Mouse (Mus musculus): ENCODE data around the gene Arhgap35. TPM values are rescaled to one million over a fixed set of nuclear protein-coding genes. Genes with fewer than 3 reads are reported as not detected.

Gene Arhgap35
- polyA plus RNA-seq, 1 experiment from 2014 or later: 35.1 TPM

DNA sequence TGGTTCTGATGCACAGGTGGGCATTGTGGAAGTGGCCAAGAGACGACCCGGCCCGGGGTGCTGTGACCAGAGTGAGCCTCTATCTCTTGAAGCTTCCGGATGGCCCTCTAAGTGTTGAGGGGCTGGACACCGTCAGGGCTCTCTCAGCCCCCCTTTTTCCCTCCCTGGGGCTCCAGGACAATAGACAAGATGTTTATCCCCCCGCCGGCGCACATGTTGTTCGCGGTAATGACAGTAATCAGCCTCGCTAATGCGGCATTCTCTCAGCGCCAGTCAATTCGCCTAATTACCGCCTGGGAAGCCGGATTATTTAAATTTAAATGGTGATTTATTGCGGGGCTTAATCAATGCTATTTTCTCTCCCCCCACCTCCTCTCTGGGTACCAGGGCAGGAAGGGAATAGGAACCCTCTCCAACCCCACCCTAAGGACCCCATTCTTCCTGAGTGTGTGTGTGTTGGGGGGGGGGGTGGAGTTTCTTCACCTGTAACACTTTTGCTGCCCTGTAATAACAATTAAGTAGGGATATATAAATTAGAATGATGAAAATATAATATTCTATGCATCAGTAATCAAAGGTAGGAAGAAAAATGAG, 142.6 kb downstream of the Arhgap35 start:
- no peak overlapping the region for H3K4me3 ChIP-seq
- H3K4me1 ChIP-seq: peaks cover 38% of the 10 kb centered on the region
- H3K9me3 ChIP-seq (replicated peaks): no peaks in the 10 kb centered on the region

DNA sequence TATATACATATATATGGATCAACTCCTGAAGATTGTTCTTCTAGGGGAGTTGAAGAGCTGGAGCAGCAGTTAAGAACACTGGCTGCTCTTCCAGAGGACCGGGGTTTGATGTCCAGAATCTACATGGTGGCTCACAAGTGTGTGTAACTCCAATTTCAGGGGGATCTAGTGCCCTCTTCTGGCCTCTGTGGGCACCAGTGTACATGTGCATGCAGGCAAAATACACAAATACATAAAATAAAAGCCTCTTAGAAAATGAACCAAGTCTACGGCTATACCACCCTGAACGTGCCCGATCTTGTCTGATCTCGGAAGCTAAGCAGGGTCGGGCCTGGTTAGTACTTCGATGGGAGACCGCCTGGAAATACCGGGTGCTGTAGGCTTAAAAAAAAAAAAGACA, 143.2 kb downstream of the Arhgap35 start:
- Histone ChIP-seq H3K36me3 (no peaks in the 10 kb centered on the region), H3K4me1 (peaks cover 36% of the 10 kb centered on the region), H3K9me3 (replicated peaks) (no peaks in the 10 kb centered on the region), H3K27me3 (ENCODE audit: low read depth, poor library complexity, severe bottlenecking) (peaks cover 86% of the 10 kb centered on the region), H3K4me3 (no peak overlapping the region), H3K27ac (no peak overlapping the region)
- 44% methylated on average over 9 of the region's 9 CpGs for whole genome bisulfite sequencing
- no peak for DNase-seq (ENCODE audit: low spot score)

More for the DNA sequence above, 142.6 kb downstream of the Arhgap35 start:
- DNase-seq (ENCODE audit: low spot score): no peak
- WGBS: 7% methylated on average over 17 of the region's 17 CpGs
- H3K36me3 ChIP-seq: no peaks in the 10 kb centered on the region
- H3K27ac ChIP-seq: no peak overlapping the region
- peaks cover 92% of the 10 kb centered on the region for H3K27me3 ChIP-seq (ENCODE audit: low read depth, poor library complexity, severe bottlenecking)

DNA sequence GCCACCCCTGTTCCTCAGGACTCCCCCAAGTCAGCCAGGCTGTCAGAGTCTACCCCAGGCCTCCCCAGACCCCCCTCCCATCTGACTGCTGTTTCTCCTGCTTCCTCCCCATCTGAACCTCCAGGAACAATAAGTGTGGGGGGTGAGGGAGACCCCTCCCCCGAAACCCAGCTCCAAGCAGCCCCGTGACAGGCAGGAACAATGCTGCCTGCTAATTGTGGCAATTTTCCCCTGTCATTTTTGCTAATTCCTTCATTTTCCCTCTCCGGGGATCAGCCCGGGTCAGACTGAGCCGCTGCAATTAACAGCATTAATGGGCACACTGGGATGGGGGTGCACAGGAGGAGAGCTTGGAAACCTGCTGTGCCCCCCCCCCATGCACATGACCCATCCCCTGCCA, 146.7 kb downstream of the Arhgap35 start:
- peaks cover 51% of the 10 kb centered on the region for H3K27me3 ChIP-seq (ENCODE audit: low read depth, poor library complexity, severe bottlenecking)
- WGBS: 36% methylated on average over 5 of the region's 5 CpGs

DNA sequence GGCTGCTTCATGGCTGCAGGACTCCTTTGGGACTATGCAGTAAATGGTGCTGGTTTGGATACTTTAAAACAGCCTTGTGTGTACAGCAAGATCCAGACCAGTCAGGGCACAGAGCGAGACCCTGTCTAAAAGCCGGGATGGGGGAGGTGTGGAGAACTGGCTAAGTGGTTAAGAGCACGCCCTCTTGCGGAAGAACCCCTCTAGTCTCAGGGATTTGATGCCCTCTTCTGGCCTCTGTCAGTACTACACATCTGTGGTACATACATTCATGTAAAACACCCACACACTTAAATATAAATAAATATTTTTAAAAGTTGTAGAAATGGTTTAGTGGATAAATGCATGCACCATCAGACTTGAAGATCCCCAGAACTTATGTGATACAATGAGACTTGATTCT, 148.2 kb downstream of the Arhgap35 start:
- H3K27ac ChIP-seq: no peak overlapping the region
- H3K36me3 ChIP-seq: no peaks in the 10 kb centered on the region
- no peaks in the 10 kb centered on the region for H3K9me3 ChIP-seq (replicated peaks)
- peaks cover 9% of the 10 kb centered on the region for H3K4me1 ChIP-seq
- no peak for DNase-seq (ENCODE audit: low spot score)
- peaks cover 45% of the 10 kb centered on the region for H3K27me3 ChIP-seq (ENCODE audit: low read depth, poor library complexity, severe bottlenecking)
- no peak overlapping the region for H3K4me3 ChIP-seq
- WGBS: 74% methylated on average over 4 of the region's 4 CpGs

More for the DNA sequence above, 146.7 kb downstream of the Arhgap35 start:
- no peaks in the 10 kb centered on the region for H3K36me3 ChIP-seq
- no peak overlapping the region for H3K4me3 ChIP-seq
- H3K27ac ChIP-seq: no peak overlapping the region
- H3K9me3 ChIP-seq (replicated peaks): no peaks in the 10 kb centered on the region
- DNase-seq (ENCODE audit: low spot score): no peak
- peaks cover 10% of the 10 kb centered on the region for H3K4me1 ChIP-seq

DNA sequence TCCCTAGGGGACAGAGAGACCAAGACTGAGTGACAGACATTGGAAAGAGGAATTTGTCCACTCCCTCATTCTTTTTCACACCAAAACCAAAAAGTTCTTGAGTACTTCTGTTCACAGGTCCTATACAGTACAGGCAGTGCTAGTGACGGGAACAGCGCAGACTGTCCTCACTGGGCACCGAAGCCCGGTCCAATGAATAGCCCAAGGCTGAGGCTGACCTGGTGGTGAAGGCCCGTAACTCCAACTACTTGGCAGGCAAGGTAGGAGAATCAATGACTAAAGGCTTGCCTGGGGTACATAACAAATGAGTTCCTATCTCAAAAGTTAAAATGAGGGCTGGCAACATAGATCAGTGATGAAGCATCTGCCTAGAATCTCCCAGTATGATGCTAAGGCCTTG, 149.2 kb downstream of the Arhgap35 start:
- Histone ChIP-seq H3K4me3 (no peak overlapping the region), H3K4me1 (peaks cover 9% of the 10 kb centered on the region), H3K27me3 (ENCODE audit: low read depth, poor library complexity, severe bottlenecking) (peaks cover 45% of the 10 kb centered on the region), H3K36me3 (no peaks in the 10 kb centered on the region), H3K9me3 (replicated peaks) (no peaks in the 10 kb centered on the region), H3K27ac (no peak overlapping the region)
- DNase-seq (ENCODE audit: low spot score): no peak
- 92% methylated on average over 5 of the region's 5 CpGs for WGBS

DNA sequence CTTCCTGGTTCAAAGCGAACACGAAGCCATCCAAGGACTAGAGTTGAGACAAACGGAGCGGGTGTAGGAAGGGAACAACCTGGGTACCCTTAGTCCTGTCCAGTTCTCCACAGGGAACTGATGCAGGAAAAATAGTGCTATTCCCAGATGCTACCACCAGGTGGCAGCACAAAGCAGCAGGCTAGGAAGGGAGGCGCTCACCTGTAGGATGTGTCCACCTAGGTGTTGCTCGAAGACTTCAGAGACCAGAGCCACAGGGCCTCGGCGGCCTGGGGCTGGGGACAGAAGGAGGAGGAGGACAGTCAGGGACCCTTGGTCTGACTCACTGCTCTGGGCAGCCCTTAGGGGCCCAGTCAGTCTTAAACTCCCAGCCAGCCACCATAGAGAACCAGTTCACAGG, 149.6 kb downstream of the Arhgap35 start:
- peak; percentile 84 for DNase-seq (ENCODE audit: low spot score)
- Histone ChIP-seq H3K27me3 (ENCODE audit: low read depth, poor library complexity, severe bottlenecking) (peaks cover 42% of the 10 kb centered on the region), H3K9me3 (replicated peaks) (no peaks in the 10 kb centered on the region), H3K36me3 (no peaks in the 10 kb centered on the region), H3K27ac (no peak overlapping the region), H3K4me3 (no peak overlapping the region), H3K4me1 (peaks cover 9% of the 10 kb centered on the region)
- 16% methylated on average over 8 of the region's 8 CpGs for WGBS

DNA sequence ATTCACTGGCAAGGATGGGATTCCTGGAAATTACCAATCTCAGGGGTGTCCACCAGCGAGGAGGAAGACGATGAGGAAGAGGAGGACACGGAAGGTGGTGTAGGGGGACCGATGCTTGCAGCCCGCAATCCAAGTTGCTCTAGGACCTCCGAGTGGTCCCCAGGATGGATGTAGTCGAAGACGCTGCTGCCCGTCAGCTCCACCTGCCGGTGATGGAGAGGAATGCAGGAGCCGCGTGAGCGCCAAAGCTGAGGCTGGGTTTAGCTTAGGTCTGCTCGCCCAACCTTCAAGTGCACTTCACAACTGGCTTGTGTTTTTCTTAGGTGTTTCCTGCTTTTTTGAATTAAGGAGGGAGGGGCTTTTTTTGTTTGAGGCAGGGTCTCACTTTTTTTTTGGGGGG, 151.6 kb downstream of the Arhgap35 start:
- peak; percentile 91 for DNase-seq (ENCODE audit: low spot score)
- no peak overlapping the region for H3K4me3 ChIP-seq
- peaks cover 8% of the 10 kb centered on the region for H3K4me1 ChIP-seq
- 4% methylated on average over 14 of the region's 14 CpGs for WGBS
- peaks cover 26% of the 10 kb centered on the region for H3K27me3 ChIP-seq (ENCODE audit: low read depth, poor library complexity, severe bottlenecking)
- H3K27ac ChIP-seq: no peak overlapping the region
- H3K36me3 ChIP-seq: peaks cover 3% of the 10 kb centered on the region; the same call in 1 of the 2 replicates
- no peaks in the 10 kb centered on the region for H3K9me3 ChIP-seq (replicated peaks)

DNA sequence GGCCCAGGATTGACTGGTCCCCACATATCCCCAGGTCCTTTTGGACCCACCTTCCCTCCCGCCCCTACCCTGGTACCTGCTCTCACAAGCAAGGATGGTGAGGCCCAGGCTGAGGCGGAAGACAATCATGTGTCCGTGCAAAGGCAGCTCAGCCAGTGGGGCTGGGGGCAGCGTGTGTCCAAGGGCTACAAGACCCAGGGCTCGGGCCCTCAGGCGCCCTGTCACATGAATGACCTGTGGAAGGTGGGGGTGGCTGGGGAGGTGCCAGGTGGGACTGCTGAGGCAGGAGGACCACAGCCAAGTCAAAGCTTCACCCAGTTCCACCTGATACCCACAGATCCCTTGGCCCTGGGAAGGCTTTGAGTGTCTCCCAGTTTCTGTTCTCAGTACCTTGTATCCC, 153.1 kb downstream of the Arhgap35 start:
- Histone ChIP-seq H3K9me3 (replicated peaks) (no peaks in the 10 kb centered on the region), H3K4me3 (no peak overlapping the region), H3K36me3 (peaks cover 11% of the 10 kb centered on the region), H3K27ac (0 out of 2 replicates have a peak overlapping the region, but pooled peaks have one; percentile 19), H3K4me1 (0 out of 2 replicates have a peak, but pooled peaks cover 2% of the 10 kb centered on the region), H3K27me3 (ENCODE audit: low read depth, poor library complexity, severe bottlenecking) (peaks cover 21% of the 10 kb centered on the region)
- WGBS: 82% methylated on average over 6 of the region's 6 CpGs
- DNase-seq (ENCODE audit: low spot score): no peak

DNA sequence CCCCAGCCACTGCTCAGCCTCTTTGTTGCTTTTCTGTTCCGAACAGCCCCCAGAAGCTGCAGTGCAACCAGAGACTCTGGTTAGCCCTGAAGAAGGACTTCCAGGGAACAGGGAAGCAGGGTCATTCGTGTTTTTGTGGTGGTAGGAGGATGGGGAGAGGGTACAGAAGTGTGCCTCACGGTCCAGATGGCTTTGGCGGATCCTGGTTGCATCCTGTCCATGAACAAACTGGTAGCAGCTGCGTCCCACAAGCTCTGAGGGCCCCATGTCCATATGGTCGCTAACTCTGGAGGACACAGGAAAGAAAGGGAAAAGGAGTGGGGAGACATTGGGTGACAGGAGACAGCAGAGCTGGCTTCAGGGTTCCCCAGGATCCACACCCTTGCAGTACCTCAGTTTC, 153.6 kb downstream of the Arhgap35 start:
- 74% methylated on average over 6 of the region's 6 CpGs for WGBS
- H3K4me1 ChIP-seq: 0 out of 2 replicates have a peak, but pooled peaks cover 2% of the 10 kb centered on the region
- H3K9me3 ChIP-seq (replicated peaks): no peaks in the 10 kb centered on the region
- H3K4me3 ChIP-seq: no peak overlapping the region
- H3K27ac ChIP-seq: no peak overlapping the region
- no peak for DNase-seq (ENCODE audit: low spot score)
- peaks cover 16% of the 10 kb centered on the region for H3K36me3 ChIP-seq
- peaks cover 21% of the 10 kb centered on the region for H3K27me3 ChIP-seq (ENCODE audit: low read depth, poor library complexity, severe bottlenecking)

DNA sequence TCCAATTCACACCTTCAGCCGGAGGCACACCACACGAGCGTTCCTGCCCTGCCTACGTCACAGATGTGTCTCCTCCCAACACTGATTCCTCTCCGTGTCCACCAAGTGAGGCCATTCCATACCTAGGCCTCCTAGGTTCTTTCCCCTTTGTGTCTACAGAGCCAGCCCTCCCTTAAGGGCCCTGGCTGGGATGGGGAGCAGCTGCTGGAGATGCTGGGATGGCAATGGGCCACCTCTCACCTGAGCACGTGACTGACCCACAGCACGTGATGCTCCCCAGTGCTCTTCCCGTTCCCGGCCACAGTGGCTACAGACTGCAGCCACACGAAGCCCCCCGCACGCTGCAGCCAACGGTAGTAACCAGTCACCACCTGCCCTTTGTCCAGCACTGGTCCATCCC, 154.2 kb downstream of the Arhgap35 start:
- Histone ChIP-seq H3K4me1 (0 out of 2 replicates have a peak, but pooled peaks cover 2% of the 10 kb centered on the region), H3K4me3 (no peak overlapping the region), H3K36me3 (peaks cover 22% of the 10 kb centered on the region), H3K9me3 (replicated peaks) (no peaks in the 10 kb centered on the region), H3K27ac (no peak overlapping the region), H3K27me3 (ENCODE audit: low read depth, poor library complexity, severe bottlenecking) (peaks cover 21% of the 10 kb centered on the region)
- no peak for DNase-seq (ENCODE audit: low spot score)
- 67% methylated on average over 13 of the region's 13 CpGs for WGBS

DNA sequence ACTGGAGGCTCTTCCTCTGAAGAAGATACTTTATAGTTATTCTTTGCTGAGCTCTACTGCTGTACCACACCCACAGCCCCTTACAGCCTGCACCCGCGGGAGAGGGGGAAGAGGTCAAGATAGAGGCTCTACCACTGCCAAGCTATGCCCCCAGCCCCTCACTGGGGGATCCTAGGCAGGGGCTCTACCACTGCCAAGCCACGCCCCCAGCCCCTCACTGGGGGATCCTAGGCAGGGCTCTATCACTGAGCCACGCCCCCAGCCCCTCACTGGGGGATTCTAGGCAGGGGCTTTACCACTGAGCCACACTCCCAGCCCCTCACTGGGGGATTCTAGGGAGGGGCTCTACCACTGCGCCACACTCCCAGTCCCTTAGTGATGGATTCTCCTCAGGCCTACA, 158.5 kb downstream of the Arhgap35 start:
- peaks cover 10% of the 10 kb centered on the region for H3K4me1 ChIP-seq
- no peaks in the 10 kb centered on the region for H3K9me3 ChIP-seq (replicated peaks)
- H3K27ac ChIP-seq: no peak overlapping the region
- no peak overlapping the region for H3K4me3 ChIP-seq
- WGBS: 80% methylated on average over 5 of the region's 5 CpGs
- H3K36me3 ChIP-seq: peaks cover 33% of the 10 kb centered on the region
- peaks cover 9% of the 10 kb centered on the region for H3K27me3 ChIP-seq (ENCODE audit: low read depth, poor library complexity, severe bottlenecking)
- DNase-seq (ENCODE audit: low spot score): no peak

DNA sequence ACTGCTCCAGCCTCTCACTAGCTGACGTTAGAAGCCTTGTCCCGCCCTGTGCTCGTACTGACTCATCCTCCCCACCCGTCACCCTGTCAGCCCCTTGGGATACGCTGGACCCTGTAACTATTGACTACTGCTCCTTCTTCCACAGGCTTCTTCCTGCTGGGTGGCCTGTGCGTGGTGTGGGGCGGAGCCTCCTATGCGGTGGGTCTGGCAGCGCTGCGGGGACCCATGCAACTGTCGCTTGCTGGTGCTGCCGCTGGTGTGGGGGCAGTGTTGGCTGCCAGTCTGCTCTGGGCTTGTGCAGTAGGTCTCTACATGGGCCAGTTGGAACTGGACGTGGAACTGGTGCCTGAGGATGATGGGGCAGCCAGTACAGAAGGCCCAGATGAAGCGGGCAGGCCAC, 159.8 kb downstream of the Arhgap35 start:
- no peaks in the 10 kb centered on the region for H3K27me3 ChIP-seq (ENCODE audit: low read depth, poor library complexity, severe bottlenecking)
- H3K4me1 ChIP-seq: peaks cover 10% of the 10 kb centered on the region
- H3K36me3 ChIP-seq: peaks cover 33% of the 10 kb centered on the region
- no peaks in the 10 kb centered on the region for H3K9me3 ChIP-seq (replicated peaks)
- no peak for DNase-seq (ENCODE audit: low spot score)
- H3K4me3 ChIP-seq: no peak overlapping the region
- 93% methylated on average over 14 of the region's 14 CpGs for WGBS
- H3K27ac ChIP-seq: no peak overlapping the region

DNA sequence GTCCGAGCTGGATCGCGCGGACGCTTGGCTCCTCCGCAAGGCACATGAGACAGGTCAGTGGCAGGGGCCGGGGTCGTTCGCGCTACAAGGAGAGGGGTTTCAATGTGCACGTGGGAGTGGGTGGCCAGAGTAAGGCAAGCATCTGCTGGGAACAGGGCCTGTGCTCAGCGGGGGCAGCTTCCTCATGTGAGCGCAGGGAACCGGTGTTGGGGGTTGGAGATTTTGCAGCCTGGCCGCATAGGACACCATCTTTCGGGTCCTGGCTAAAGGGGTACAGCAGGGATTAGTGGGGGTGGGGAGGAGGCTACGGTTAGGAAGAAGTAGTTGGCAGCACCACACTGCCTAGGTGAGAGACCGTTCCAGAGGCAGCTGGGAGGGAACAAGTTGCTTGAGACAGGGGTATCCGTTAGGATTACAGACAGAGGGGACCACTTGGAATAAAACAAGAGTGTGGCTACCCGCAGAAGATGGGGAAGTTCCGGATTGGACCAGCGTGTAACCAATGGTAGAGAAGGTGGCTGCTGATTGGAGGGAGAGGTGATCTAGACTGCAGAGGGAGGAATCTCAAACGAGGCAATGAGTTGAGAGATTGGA, 161.6 kb downstream of the Arhgap35 start:
- WGBS: under 1% methylated on average over 23 of the region's 23 CpGs
- Histone ChIP-seq H3K4me3 (peak overlapping the region; percentile 63), H3K27ac (peak overlapping the region; percentile 78), H3K36me3 (peaks cover 30% of the 10 kb centered on the region), H3K4me1 (peaks cover 10% of the 10 kb centered on the region), H3K9me3 (replicated peaks) (no peaks in the 10 kb centered on the region), H3K27me3 (ENCODE audit: low read depth, poor library complexity, severe bottlenecking) (no peaks in the 10 kb centered on the region)
- DNase-seq (ENCODE audit: low spot score): peak; percentile 70
